8 mouse cellular contexts compared by ENCODE assay signal in the genomic region with DNA sequence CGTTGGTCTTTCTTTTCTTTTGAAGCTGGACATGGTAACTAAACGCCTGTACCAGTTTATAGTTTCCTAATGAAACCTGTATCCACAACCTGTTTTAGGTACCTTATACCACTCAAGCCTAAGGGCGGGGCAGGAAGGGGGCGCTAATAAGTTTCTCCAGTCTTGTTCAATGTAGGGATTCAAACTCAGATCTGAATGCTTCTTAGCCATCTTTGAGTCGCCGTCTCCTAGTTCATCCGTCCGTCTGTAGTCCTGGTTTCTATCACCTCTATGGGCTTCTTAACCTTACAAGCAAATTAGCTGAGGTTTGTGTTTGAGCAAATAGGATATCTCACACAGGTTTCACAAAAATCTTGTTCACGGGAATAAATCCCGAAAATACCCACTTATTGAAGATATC. TPM values are rescaled to one million over a fixed set of nuclear protein-coding genes. Genes with fewer than 3 reads are reported as not detected.
A peak's percentile ranks its signal among the peaks of the same experiment; 100 is the strongest.
DNase-seq lines count a peak whose midpoint lies in the region; ATAC-seq lines count a peak whose summit lies in the region.

No protein-coding gene starts in this region.

- peak overlapping the region; percentile 88 for H3K4me2 ChIP-seq in heart, embryonic 14.5 days (ENCODE audit: low read length)
- peak overlapping the region; percentile 73 for H3K4me2 ChIP-seq in hindbrain, embryonic 12.5 days (replicated peaks)
- peak overlapping the region; percentile 79 for H3K4me2 ChIP-seq in liver, embryonic 15.5 days
- peak overlapping the region; percentile 57 for H3K4me2 ChIP-seq in stomach, embryonic 15.5 days

- WGBS in heart, embryonic 14.5 days: 9% methylated on average over 10 of the region's 10 CpGs
- 12% methylated on average over 10 of the region's 10 CpGs for WGBS in hindbrain, embryonic 12.5 days
- WGBS in liver, embryonic 15.5 days (ENCODE audit: insufficient replicate concordance): 5% methylated on average over 10 of the region's 10 CpGs
- 8% methylated on average over 10 of the region's 10 CpGs for WGBS in stomach, embryonic 15.5 days

- H3K27me3 ChIP-seq in heart, embryonic 14.5 days (ENCODE audit: control insufficient read depth, insufficient read depth, low read length): no peaks in the 10 kb centered on the region
- no peaks in the 10 kb centered on the region for H3K27me3 ChIP-seq in hindbrain, embryonic 12.5 days
- no peaks in the 10 kb centered on the region for H3K27me3 ChIP-seq in liver, embryonic 15.5 days
- no peaks in the 10 kb centered on the region for H3K27me3 ChIP-seq in stomach, embryonic 15.5 days (replicated peaks)

- H3K9me3 ChIP-seq in heart, embryonic 14.5 days (ENCODE audit: control insufficient read depth, low read length): no peaks in the 10 kb centered on the region
- no peaks in the 10 kb centered on the region for H3K9me3 ChIP-seq in hindbrain, embryonic 12.5 days (replicated peaks)
- H3K9me3 ChIP-seq in liver, embryonic 15.5 days (replicated peaks): no peaks in the 10 kb centered on the region
- H3K9me3 ChIP-seq in stomach, embryonic 15.5 days: no peaks in the 10 kb centered on the region

- peaks cover 4 to 29% of the 10 kb centered on the region in 2 experiments for H3K4me1 ChIP-seq in heart, embryonic 14.5 days (ENCODE audit: control insufficient read depth in 2 of 2, insufficient read depth in 2 of 2, low read length in 2 of 2)
- peaks cover 39% of the 10 kb centered on the region for H3K4me1 ChIP-seq in hindbrain, embryonic 12.5 days
- peaks cover 58% of the 10 kb centered on the region for H3K4me1 ChIP-seq in liver, embryonic 15.5 days (replicated peaks)
- peaks cover 18% of the 10 kb centered on the region; the same call in 1 of the 2 replicates for H3K4me1 ChIP-seq in stomach, embryonic 15.5 days

- peak overlapping the region; percentile 76 for H3K9ac ChIP-seq in heart, embryonic 14.5 days (ENCODE audit: low read length)
- H3K9ac ChIP-seq in hindbrain, embryonic 12.5 days: peak overlapping the region; percentile 32; the same call in 1 of the 2 replicates
- peak overlapping the region; percentile 86 for H3K9ac ChIP-seq in liver, embryonic 15.5 days
- H3K9ac ChIP-seq in stomach, embryonic 15.5 days: peak overlapping the region; percentile 8; the same call in 1 of the 2 replicates

- DNase-seq in heart, adult 8-10 months (ENCODE audit: low spot score): no peak
- peak; percentile 37 for DNase-seq in NIH3T3 (ENCODE audit: low read depth)
- DNase-seq in c-Kit-positive CD71-positive TER-119-positive erythroid progenitor cells, embryonic 14.5 days (ENCODE audit: low spot score): no peak
- DNase-seq in cerebellum, adult 9-10 months: no peak

- H3K4me3 ChIP-seq in heart, embryonic 14.5 days (ENCODE audit: control insufficient read depth in 1 of 2, insufficient read depth in 1 of 2, low read depth in 1 of 2, low read length in 2 of 2): peak overlapping the region; percentile 62 to 69
- H3K4me3 ChIP-seq in hindbrain, embryonic 12.5 days: peak overlapping the region; percentile 92
- peak overlapping the region; percentile 81 for H3K4me3 ChIP-seq in liver, embryonic 15.5 days (replicated peaks)
- H3K4me3 ChIP-seq in stomach, embryonic 15.5 days (replicated peaks): peak overlapping the region; percentile 88

- H3K36me3 ChIP-seq in heart, embryonic 14.5 days (ENCODE audit: control insufficient read depth, insufficient read depth, low read length): peaks cover 5% of the 10 kb centered on the region; the same call in 1 of the 2 replicates
- H3K36me3 ChIP-seq in hindbrain, embryonic 12.5 days: peaks cover 2% of the 10 kb centered on the region; the same call in 1 of the 2 replicates
- peaks cover 7% of the 10 kb centered on the region for H3K36me3 ChIP-seq in liver, embryonic 15.5 days (replicated peaks)
- no peaks in the 10 kb centered on the region for H3K36me3 ChIP-seq in stomach, embryonic 15.5 days

- peak overlapping the region; percentile 73 to 81 for H3K27ac ChIP-seq in heart, embryonic 14.5 days (replicated peaks in 1 of 2; ENCODE audit: control insufficient read depth in 1 of 2, insufficient read depth in 1 of 2, low read depth in 2 of 2, low read length in 2 of 2)
- peak overlapping the region; percentile 97 for H3K27ac ChIP-seq in hindbrain, embryonic 12.5 days
- peak overlapping the region; percentile 96 for H3K27ac ChIP-seq in liver, embryonic 15.5 days (replicated peaks)
- H3K27ac ChIP-seq in stomach, embryonic 15.5 days: peak overlapping the region; percentile 96

- no peak for ATAC-seq in heart, embryonic 14.5 days (ENCODE audit: insufficient number of reproducible peaks, insufficient read depth, low FRiP score, low read depth)
- no peak for ATAC-seq in hindbrain, embryonic 12.5 days (ENCODE audit: low FRiP score)
- ATAC-seq in liver, embryonic 15.5 days (ENCODE audit: insufficient read depth): no peak
- no peak for ATAC-seq in stomach, embryonic 15.5 days (ENCODE audit: insufficient read depth, low FRiP score, low read depth)

RNA-seq across cellular contexts. Expression of a gene that starts 0.3 kb away (rescaled TPM):
- 9.0 and 9.2 TPM in 2 replicates for polyA plus RNA-seq in heart, embryonic 14.5 days (2014; fragmentation: Nextera tagmentation; extraction: Ambion mirVana)
- total RNA-seq in heart, adult 8-10 months (2022): 10 to 100 TPM in 2 of 4 experiments, 1 to 10 TPM in 2; 8.8 to 13.9 (median 9.7) TPM
- 16.4 and 19.8 TPM in 2 replicates for polyA plus RNA-seq in hindbrain, embryonic 12.5 days (2016; fragmentation: Nextera tagmentation; extraction: Ambion mirVana)
- 5.1 and 5.4 TPM in 2 replicates for polyA plus RNA-seq in liver, embryonic 15.5 days (2015; fragmentation: Nextera tagmentation; extraction: Ambion mirVana)
- 14.0 TPM in 2 replicates for polyA plus RNA-seq in stomach, embryonic 15.5 days (2015; fragmentation: Nextera tagmentation; extraction: Ambion mirVana)

RNA-seq across cellular contexts. Expression of a gene that starts 3.3 kb away (rescaled TPM):
- polyA plus RNA-seq in heart, embryonic 14.5 days (2014; fragmentation: Nextera tagmentation; extraction: Ambion mirVana): 44.6 and 46.5 TPM in 2 replicates
- 10 to 100 TPM; 34.1 to 46.5 (median 36.9) TPM for total RNA-seq in heart, adult 8-10 months (2022)
- polyA plus RNA-seq in hindbrain, embryonic 12.5 days (2016; fragmentation: Nextera tagmentation; extraction: Ambion mirVana): 113 and 128 TPM in 2 replicates
- 18.6 and 19.6 TPM in 2 replicates for polyA plus RNA-seq in liver, embryonic 15.5 days (2015; fragmentation: Nextera tagmentation; extraction: Ambion mirVana)
- 42.3 and 53.0 TPM in 2 replicates for polyA plus RNA-seq in stomach, embryonic 15.5 days (2015; fragmentation: Nextera tagmentation; extraction: Ambion mirVana)

RNA-seq across cellular contexts. Expression of a gene that starts 15.6 kb away (rescaled TPM):
- polyA plus RNA-seq in heart, embryonic 14.5 days (2014; fragmentation: Nextera tagmentation; extraction: Ambion mirVana): 0.15 and 0.32 TPM in 2 replicates
- total RNA-seq in heart, adult 8-10 months (2022): not detected
- polyA plus RNA-seq in hindbrain, embryonic 12.5 days (2016; fragmentation: Nextera tagmentation; extraction: Ambion mirVana): 0.87 and 1.1 TPM in 2 replicates
- polyA plus RNA-seq in liver, embryonic 15.5 days (2015; fragmentation: Nextera tagmentation; extraction: Ambion mirVana): 32.3 and 37.0 TPM in 2 replicates
- 1.1 and 2.6 TPM in 2 replicates for polyA plus RNA-seq in stomach, embryonic 15.5 days (2015; fragmentation: Nextera tagmentation; extraction: Ambion mirVana)

Comparison
In these comparisons a context has a peak if more than half of its experiments do, and no peak if none do; other contexts are left out.
1. H3K9ac ChIP-seq: peak in every context shown above with its lines; median percentile 86 in liver, embryonic 15.5 days; 76 in heart, embryonic 14.5 days; 32 in hindbrain, embryonic 12.5 days; 8 in stomach, embryonic 15.5 days.